25 mouse cellular contexts compared by ENCODE assay signal in the genomic region with DNA sequence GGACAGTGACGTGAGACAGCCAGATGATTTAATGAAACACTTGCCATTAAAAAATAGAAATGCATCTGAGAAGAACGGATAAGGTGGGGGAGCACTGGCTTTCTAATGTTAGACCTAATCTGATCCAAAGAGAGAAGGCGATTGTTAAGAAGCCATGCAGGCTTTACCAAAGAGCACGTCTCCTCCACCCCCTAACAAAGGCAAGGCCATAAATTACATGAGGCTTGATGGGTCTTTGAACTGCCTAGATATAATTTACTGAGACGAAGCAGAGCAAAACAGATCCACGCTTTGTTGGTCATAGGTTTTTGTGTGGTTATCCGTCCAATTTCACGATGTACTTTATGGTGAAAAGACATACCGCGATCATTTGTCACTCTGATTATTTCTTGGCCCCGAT.
"Had no signal": no experiment of that assay in that cellular context is flagged by ENCODE, and none has a peak within 500 bp of the region (broad histone marks: within the 10 kb centered on the region; RNA-seq: fewer than 3 reads in every experiment).

No protein-coding gene starts in this region.

- H3K4me3 ChIP-seq: heart, adult 2 months; heart, embryonic 13.5 days; heart, embryonic 15.5 days; hindbrain, embryonic 13.5 days; hindbrain, embryonic 15.5 days; kidney, embryonic 15.5 days; limb, embryonic 13.5 days; limb, embryonic 15.5 days; liver, embryonic 12.5 days had no signal

- H3K27me3 ChIP-seq: heart, embryonic 13.5 days; heart, embryonic 15.5 days; hindbrain, embryonic 13.5 days; hindbrain, embryonic 15.5 days; kidney, embryonic 15.5 days; limb, embryonic 13.5 days; limb, embryonic 15.5 days; liver, embryonic 12.5 days had no signal

- H3K4me1 ChIP-seq: heart, embryonic 13.5 days; heart, embryonic 15.5 days; hindbrain, embryonic 13.5 days; hindbrain, embryonic 15.5 days; kidney, embryonic 15.5 days; limb, embryonic 13.5 days; liver, embryonic 12.5 days had no signal

- H3K36me3 ChIP-seq: heart, embryonic 13.5 days; heart, embryonic 15.5 days; hindbrain, embryonic 13.5 days; hindbrain, embryonic 15.5 days; kidney, embryonic 15.5 days; limb, embryonic 13.5 days; limb, embryonic 15.5 days; liver, embryonic 12.5 days had no signal

- DNase-seq: gastrocnemius, postnatal 14 days; gastrocnemius, postnatal 36 days; heart, adult 11 months; heart, adult 2 months; heart, postnatal 14 days; heart, postnatal 36 days; kidney, adult 11 months; kidney, adult 2 months; kidney, postnatal 14 days; kidney, postnatal 36 days; layer of hippocampus, adult 9-11 months; layer of hippocampus, postnatal 36 days; left cerebral cortex, postnatal 4 days had no signal

- H3K9ac ChIP-seq: heart, embryonic 13.5 days; heart, embryonic 15.5 days; hindbrain, embryonic 13.5 days; hindbrain, embryonic 15.5 days; kidney, embryonic 15.5 days; limb, embryonic 13.5 days; limb, embryonic 15.5 days; liver, embryonic 12.5 days had no signal

- ATAC-seq: hindbrain, postnatal 0 days; intestine, embryonic 16.5 days; liver, embryonic 12.5 days had no signal

- H3K27ac ChIP-seq: heart, adult 2 months; heart, embryonic 13.5 days; heart, embryonic 15.5 days; hindbrain, embryonic 13.5 days; hindbrain, embryonic 15.5 days; hindbrain, postnatal 0 days; kidney, embryonic 15.5 days; kidney, postnatal 0 days; limb, embryonic 13.5 days; limb, embryonic 15.5 days; liver, embryonic 12.5 days had no signal

- H3K9me3 ChIP-seq: heart, embryonic 13.5 days; heart, embryonic 15.5 days; hindbrain, embryonic 13.5 days; hindbrain, embryonic 15.5 days; kidney, embryonic 15.5 days; limb, embryonic 13.5 days; limb, embryonic 15.5 days; liver, embryonic 12.5 days had no signal

- H3K4me2 ChIP-seq: heart, embryonic 11.5 days; heart, embryonic 13.5 days; heart, embryonic 15.5 days; hindbrain, embryonic 13.5 days; hindbrain, embryonic 15.5 days; kidney, embryonic 15.5 days; limb, embryonic 13.5 days; limb, embryonic 15.5 days; liver, embryonic 12.5 days had no signal
